Mouse (Mus musculus) liver, embryonic 15.5 days (tissue): ENCODE data around the gene Nphp3. TPM values are rescaled to one million over a fixed set of nuclear protein-coding genes. Genes with fewer than 3 reads are reported as not detected.

Source experiments
- ATAC-seq: fragments of 200-750 bp; cut with Nextera tagmentation; 2 replicates; pipeline ENCODE4 v1.8.0; 2017; ENCODE audit warnings: moderate number of reproducible peaks, mild to moderate bottlenecking, moderate library complexity; ENCODE audit not compliant: insufficient read depth
- H3K27ac ChIP-seq: fragments of 300-500 bp; sonication (generic); replicated peaks from 2 replicates; pipeline ENCODE4 v1.5.1; 2015; ENCODE audit warnings: mild to moderate bottlenecking, inconsistent platforms
- H3K27me3 ChIP-seq: fragments of 300-500 bp; sonication (generic); 2 replicates; pipeline ENCODE4 v1.6.1; 2015; ENCODE audit warnings: mild to moderate bottlenecking, inconsistent platforms
- H3K36me3 ChIP-seq: fragments of 300-500 bp; sonication (generic); replicated peaks from 2 replicates; pipeline ENCODE4 v1.6.1; 2015; ENCODE audit warnings: moderate library complexity, mild to moderate bottlenecking, inconsistent platforms
- H3K4me1 ChIP-seq: fragments of 300-500 bp; sonication (generic); replicated peaks from 2 replicates; pipeline ENCODE4 v1.6.1; 2015; ENCODE audit warnings: inconsistent platforms
- H3K4me2 ChIP-seq: fragments of 300-500 bp; sonication (generic); 2 replicates; pipeline ENCODE4 v1.6.1; 2015; ENCODE audit warnings: moderate library complexity, mild to moderate bottlenecking, inconsistent platforms
- H3K4me3 ChIP-seq: fragments of 300-500 bp; sonication (generic); replicated peaks from 2 replicates; pipeline ENCODE4 v1.5.1; 2015; ENCODE audit warnings: mild to moderate bottlenecking, inconsistent platforms
- H3K9ac ChIP-seq: fragments of 300-500 bp; sonication (generic); 2 replicates; pipeline ENCODE4 v1.6.1; 2015; ENCODE audit warnings: moderate library complexity, mild to moderate bottlenecking, inconsistent platforms
- H3K9me3 ChIP-seq: fragments of 300-500 bp; sonication (generic); replicated peaks from 2 replicates; pipeline ENCODE4 v1.6.1; 2016; ENCODE audit warnings: inconsistent platforms
- WGBS: fragments of 180-500 bp; shearing (Covaris S2); methylation state at CpG from one replicate; pipeline ENCODE4 v1.1.7; 2015; ENCODE audit warnings: mixed read lengths; ENCODE audit not compliant: insufficient replicate concordance; 5-methylcytosine and 5-hydroxymethylcytosine counted together
- polyA plus RNA-seq: library from polyadenylated mRNA; unstranded; fragments of >200 nt; fragmentation: Nextera tagmentation; extraction: Ambion mirVana; gene quantifications from 2 replicates; pipeline ENCODE4 v1.2.1, GENCODE M21; 2015

Gene Nphp3
- polyA plus RNA-seq, 1 experiment from 2014 or later = 1.4 TPM

- Histone ChIP-seq H3K4me1 (no peaks in the 10 kb centered on the region), H3K27me3 (no peaks in the 10 kb centered on the region), H3K36me3 (no peaks in the 10 kb centered on the region), H3K9ac (no peak overlapping the region), H3K4me3 (no peak overlapping the region), H3K9me3 (no peaks in the 10 kb centered on the region), H3K4me2 (no peak overlapping the region; the same call in 1 of the 2 replicates), H3K27ac (peak overlapping the region; percentile 39; the same call in 1 of the 2 replicates)
- ATAC-seq = 0 out of 2 replicates have a peak, but pooled peaks have one; percentile 38
- WGBS = 60% methylated on average over 6 of the region's 6 CpGs
These were observed 32.4 kb downstream of the Nphp3 start for GRCm38 (mm10) chr9:104034718-104035117.

GRCm38 (mm10) chr9:104035261-104036015 lies 33.1 kb downstream of the Nphp3 start:
- ATAC-seq = peak; percentile 59; the same call in 1 of the 2 replicates
- H3K27me3 ChIP-seq = no peaks in the 10 kb centered on the region
- H3K27ac ChIP-seq = no peak overlapping the region
- WGBS = 46% methylated on average over 24 of the region's 24 CpGs
- no peak overlapping the region for H3K9ac ChIP-seq
- no peak overlapping the region for H3K4me3 ChIP-seq
- H3K9me3 ChIP-seq = no peaks in the 10 kb centered on the region
- H3K4me2 ChIP-seq = peak overlapping the region; percentile 18; the same call in 1 of the 2 replicates
- no peaks in the 10 kb centered on the region for H3K4me1 ChIP-seq
- H3K36me3 ChIP-seq = no peaks in the 10 kb centered on the region

- Histone ChIP-seq H3K27me3 (no peaks in the 10 kb centered on the region), H3K9me3 (no peaks in the 10 kb centered on the region), H3K36me3 (no peaks in the 10 kb centered on the region), H3K27ac (no peak overlapping the region), H3K9ac (no peak overlapping the region), H3K4me3 (no peak overlapping the region), H3K4me1 (no peaks in the 10 kb centered on the region), H3K4me2 (no peak overlapping the region)
- WGBS = 75% methylated on average over 13 of the region's 13 CpGs
- ATAC-seq = no peak
These were observed 35.9 kb downstream of the Nphp3 start for GRCm38 (mm10) chr9:104038266-104038665.

GRCm38 (mm10) chr9:104039031-104039695 lies 36.8 kb downstream of the Nphp3 start:
- Histone ChIP-seq H3K9ac (no peak overlapping the region), H3K9me3 (no peaks in the 10 kb centered on the region), H3K27ac (no peak overlapping the region), H3K4me3 (no peak overlapping the region), H3K4me1 (no peaks in the 10 kb centered on the region), H3K36me3 (no peaks in the 10 kb centered on the region), H3K27me3 (no peaks in the 10 kb centered on the region), H3K4me2 (no peak overlapping the region)
- no peak for ATAC-seq
- WGBS = 70% methylated on average over 21 of the region's 21 CpGs

- H3K4me1 ChIP-seq = no peaks in the 10 kb centered on the region
- 33% methylated on average over 4 of the region's 4 CpGs for WGBS
These were observed 37.4 kb downstream of the Nphp3 start for GRCm38 (mm10) chr9:104039742-104040141.

GRCm38 (mm10) chr9:104040362-104040761 lies 38.0 kb downstream of the Nphp3 start, which contains the start of gene Gm28305:
Gene Gm28305, plus strand, starts transcription at chr9:104040662.
- no peak within 1 kb of the TSS for H3K9ac ChIP-seq
- no peak within 1 kb of the TSS for H3K4me3 ChIP-seq
- H3K9me3 ChIP-seq = no peaks in the 10 kb centered on the region
- no peak within 1 kb of the TSS for H3K4me2 ChIP-seq
- ATAC-seq = no peak
- H3K36me3 ChIP-seq = no peaks in the 10 kb centered on the region
- H3K27me3 ChIP-seq = no peaks in the 10 kb centered on the region
- no peak within 1 kb of the TSS for H3K27ac ChIP-seq
- WGBS = 42% methylated on average over 2 of the region's 2 CpGs
- H3K4me1 ChIP-seq = no peaks in the 10 kb centered on the region

More at GRCm38 (mm10) chr9:104039742-104040141, 37.4 kb downstream of the Nphp3 start:
- no peak for ATAC-seq
- no peaks in the 10 kb centered on the region for H3K36me3 ChIP-seq
- no peak overlapping the region for H3K27ac ChIP-seq
- no peak overlapping the region for H3K9ac ChIP-seq
- no peak overlapping the region for H3K4me2 ChIP-seq
- H3K9me3 ChIP-seq = no peaks in the 10 kb centered on the region
- no peaks in the 10 kb centered on the region for H3K27me3 ChIP-seq
- no peak overlapping the region for H3K4me3 ChIP-seq

GRCm38 (mm10) chr9:104043676-104044075 lies 41.3 kb downstream of the Nphp3 start:
- no peak overlapping the region for H3K9ac ChIP-seq
- H3K9me3 ChIP-seq = no peaks in the 10 kb centered on the region
- no peak for ATAC-seq
- H3K4me3 ChIP-seq = no peak overlapping the region
- no peak overlapping the region for H3K4me2 ChIP-seq
- no peaks in the 10 kb centered on the region for H3K4me1 ChIP-seq
- 66% methylated on average over 4 of the region's 4 CpGs for WGBS
- H3K36me3 ChIP-seq = peaks cover 25% of the 10 kb centered on the region
- H3K27ac ChIP-seq = no peak overlapping the region
- H3K27me3 ChIP-seq = no peaks in the 10 kb centered on the region

- H3K4me1 ChIP-seq = no peaks in the 10 kb centered on the region
- no peak overlapping the region for H3K27ac ChIP-seq
- no peak overlapping the region for H3K9ac ChIP-seq
- no peak for ATAC-seq
- no peaks in the 10 kb centered on the region for H3K27me3 ChIP-seq
- WGBS = 78% methylated on average over 6 of the region's 6 CpGs
- H3K36me3 ChIP-seq = peaks cover 88% of the 10 kb centered on the region
- no peak overlapping the region for H3K4me2 ChIP-seq
- H3K9me3 ChIP-seq = no peaks in the 10 kb centered on the region
- no peak overlapping the region for H3K4me3 ChIP-seq
These were observed 48.7 kb downstream of the Nphp3 start for GRCm38 (mm10) chr9:104051028-104051427.

GRCm38 (mm10) chr9:104062430-104063243 lies 60.3 kb downstream of the Nphp3 start, which contains the start of gene Uba5:
Gene Uba5, minus strand, starts transcription at chr9:104063134.
- H3K4me2 ChIP-seq = peak within 1 kb of the TSS; percentile 82
- peaks cover 24% of the 10 kb centered on the region for H3K4me1 ChIP-seq
- peak within 1 kb of the TSS; percentile 71 for H3K9ac ChIP-seq
- H3K27ac ChIP-seq = peak within 1 kb of the TSS; percentile 74
- H3K36me3 ChIP-seq = peaks cover 17% of the 10 kb centered on the region
- peak; percentile 75 for ATAC-seq
- H3K4me3 ChIP-seq = peak within 1 kb of the TSS; percentile 71
- WGBS = under 1% methylated on average over 59 of the region's 59 CpGs
- H3K9me3 ChIP-seq = no peaks in the 10 kb centered on the region
- H3K27me3 ChIP-seq = no peaks in the 10 kb centered on the region

- H3K9me3 ChIP-seq = no peaks in the 10 kb centered on the region
- H3K27ac ChIP-seq = peak within 1 kb of the TSS; percentile 74
- WGBS = under 1% methylated on average over 30 of the region's 30 CpGs
- H3K4me1 ChIP-seq = peaks cover 24% of the 10 kb centered on the region
- peak within 1 kb of the TSS; percentile 71 for H3K9ac ChIP-seq
- peak within 1 kb of the TSS; percentile 71 for H3K4me3 ChIP-seq
- H3K4me2 ChIP-seq = peak within 1 kb of the TSS; percentile 82
- H3K36me3 ChIP-seq = peaks cover 10% of the 10 kb centered on the region; the same call in 1 of the 2 replicates
- peak; percentile 92 for ATAC-seq
- H3K27me3 ChIP-seq = no peaks in the 10 kb centered on the region
These were observed 61.1 kb downstream of the Nphp3 start, which contains the start of gene Acad11 for GRCm38 (mm10) chr9:104063244-104063961. Gene Acad11, plus strand, starts transcription at chr9:104063377.
